Mouse (Mus musculus) heart, embryonic 11.5 days (tissue): ENCODE measurements around the gene Erg. TPM values are rescaled to one million over a fixed set of nuclear protein-coding genes. Genes with fewer than 3 reads are reported as not detected.
A peak's percentile ranks its signal among the peaks of the same experiment; 100 is the strongest.

Source experiments
- ATAC-seq: fragments of 200-750 bp; cut with Nextera tagmentation; replicated peaks from 2 replicates; pipeline ENCODE4 v1.8.0; 2017; ENCODE audit warnings: moderate library complexity; ENCODE audit not compliant: insufficient number of reproducible peaks, low FRiP score, low TSS enrichment
- H3K27ac ChIP-seq: fragments of 300-500 bp; sonication (generic); 2 replicates; pipeline ENCODE4 v1.5.1; 2014; ENCODE audit warnings: mild to moderate bottlenecking, low read depth, low read length
- H3K27me3 ChIP-seq: fragments of 300-500 bp; sonication (generic); 2 replicates; pipeline ENCODE4 v1.6.1; 2014; ENCODE audit warnings: mild to moderate bottlenecking, low read length, mixed read lengths; ENCODE audit not compliant: control insufficient read depth, insufficient read depth
- H3K36me3 ChIP-seq: fragments of 300-500 bp; sonication (generic); 2 replicates; pipeline ENCODE4 v1.6.1; 2014; ENCODE audit warnings: mild to moderate bottlenecking, low read length, moderate library complexity, mixed read lengths; ENCODE audit not compliant: control insufficient read depth, insufficient read depth
- H3K4me1 ChIP-seq: fragments of 300-500 bp; sonication (generic); 2 replicates; pipeline ENCODE4 v1.6.1; 2014; ENCODE audit warnings: low read length; ENCODE audit not compliant: control insufficient read depth, insufficient read depth
- H3K4me2 ChIP-seq: fragments of 300-500 bp; sonication (generic); 2 replicates; pipeline ENCODE4 v1.6.1; 2014; ENCODE audit warnings: mild to moderate bottlenecking, moderate library complexity
- H3K4me3 ChIP-seq: fragments of 300-500 bp; sonication (generic); 2 replicates; pipeline ENCODE4 v1.5.1; 2014; ENCODE audit warnings: low read depth, low read length
- H3K9ac ChIP-seq: fragments of 300-500 bp; sonication (generic); 2 replicates; pipeline ENCODE4 v1.6.1; 2014; ENCODE audit warnings: mild to moderate bottlenecking, low read depth, low read length, moderate library complexity
- H3K9me3 ChIP-seq: fragments of 300-500 bp; sonication (generic); replicated peaks from 2 replicates; pipeline ENCODE4 v1.6.1; 2016; ENCODE audit warnings: low read length; ENCODE audit not compliant: control insufficient read depth
- WGBS: fragments of 180-500 bp; shearing (Covaris S2); extraction: QIAGEN DNeasy Blood & Tissue Kit; methylation state at CpG from one replicate; pipeline ENCODE4 v1.1.7; 2014; ENCODE audit not compliant: insufficient replicate concordance; 5-methylcytosine and 5-hydroxymethylcytosine counted together
- polyA plus RNA-seq: library from polyadenylated mRNA; unstranded; fragments of >200 nt; fragmentation: Nextera tagmentation; extraction: Ambion mirVana; gene quantifications from 2 replicates; pipeline ENCODE4 v1.2.1, GENCODE M21; 2014

Gene Erg
- polyA plus RNA-seq, 1 experiment from 2014 or later: 4.8 TPM

GRCm38 (mm10) chr16:95478558-95478957, 107.8 kb downstream of the Erg start:
- H3K27ac ChIP-seq: no peak overlapping the region
- H3K4me3 ChIP-seq: no peak overlapping the region
- H3K9ac ChIP-seq: no peak overlapping the region
- H3K27me3 ChIP-seq: no peaks in the 10 kb centered on the region
- H3K9me3 ChIP-seq: no peaks in the 10 kb centered on the region
- WGBS: 76% methylated on average over 5 of the region's 5 CpGs
- no peaks in the 10 kb centered on the region for H3K4me1 ChIP-seq
- ATAC-seq: no peak
- no peaks in the 10 kb centered on the region for H3K36me3 ChIP-seq
- no peak overlapping the region for H3K4me2 ChIP-seq

DNA sequence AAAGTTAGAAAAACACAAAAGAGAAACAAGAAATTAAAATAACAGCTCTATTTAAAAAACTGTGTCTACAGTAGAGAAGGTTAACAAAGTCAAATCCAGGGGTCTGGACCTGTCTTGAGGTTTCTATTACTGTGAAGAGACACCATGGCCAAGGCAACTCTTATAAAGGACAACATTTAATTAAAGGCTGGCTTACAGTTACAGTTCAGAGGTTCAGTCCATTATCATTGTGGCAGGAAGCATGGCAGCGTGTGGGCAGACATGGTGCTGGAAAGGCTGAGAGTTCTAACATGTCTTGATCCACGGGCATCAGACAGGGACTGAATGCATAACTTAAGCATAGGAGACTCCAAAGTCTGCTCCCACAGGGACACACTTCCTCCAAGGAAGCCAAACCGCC, 111.4 kb downstream of the Erg start:
- H3K27me3 ChIP-seq: no peaks in the 10 kb centered on the region
- 82% methylated on average over 3 of the region's 3 CpGs for WGBS
- no peak for ATAC-seq
- no peaks in the 10 kb centered on the region for H3K4me1 ChIP-seq
- no peaks in the 10 kb centered on the region for H3K9me3 ChIP-seq
- no peak overlapping the region for H3K4me3 ChIP-seq
- no peak overlapping the region for H3K9ac ChIP-seq
- H3K4me2 ChIP-seq: no peak overlapping the region
- H3K27ac ChIP-seq: no peak overlapping the region
- H3K36me3 ChIP-seq: no peaks in the 10 kb centered on the region

GRCm38 (mm10) chr16:95473946-95474345, 112.4 kb downstream of the Erg start:
- H3K4me3 ChIP-seq: no peak overlapping the region
- H3K4me2 ChIP-seq: no peak overlapping the region
- no peaks in the 10 kb centered on the region for H3K27me3 ChIP-seq
- no peaks in the 10 kb centered on the region for H3K36me3 ChIP-seq
- no peak overlapping the region for H3K9ac ChIP-seq
- H3K27ac ChIP-seq: no peak overlapping the region
- no peak for ATAC-seq
- no peaks in the 10 kb centered on the region for H3K9me3 ChIP-seq
- H3K4me1 ChIP-seq: no peaks in the 10 kb centered on the region
- 78% methylated on average over 3 of the region's 3 CpGs for WGBS

DNA sequence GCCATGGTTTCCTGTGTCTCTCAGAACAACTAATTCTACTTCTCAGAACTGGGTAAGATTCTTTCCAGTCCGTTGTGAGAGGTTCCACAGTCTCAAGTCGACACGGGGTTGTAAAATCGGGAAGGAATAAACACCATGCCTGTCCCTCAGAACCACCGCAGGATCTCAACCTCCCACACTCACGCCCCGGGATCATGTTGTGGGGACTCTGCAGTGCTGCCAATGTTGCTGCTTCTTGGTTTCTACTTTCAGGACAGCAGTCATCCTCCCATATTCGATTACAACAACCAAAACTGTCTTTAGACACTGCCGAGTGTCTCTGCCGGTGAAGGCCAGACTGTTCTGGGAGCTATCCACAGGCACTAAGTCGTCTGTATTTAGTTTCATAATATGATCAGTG, 113.6 kb downstream of the Erg start:
- H3K4me3 ChIP-seq: no peak overlapping the region
- no peak overlapping the region for H3K9ac ChIP-seq
- no peak overlapping the region for H3K4me2 ChIP-seq
- no peak for ATAC-seq
- 81% methylated on average over 11 of the region's 11 CpGs for WGBS
- H3K27me3 ChIP-seq: no peaks in the 10 kb centered on the region
- no peaks in the 10 kb centered on the region for H3K36me3 ChIP-seq
- H3K4me1 ChIP-seq: no peaks in the 10 kb centered on the region
- H3K9me3 ChIP-seq: no peaks in the 10 kb centered on the region
- no peak overlapping the region for H3K27ac ChIP-seq

- WGBS: 57% methylated on average over 9 of the region's 9 CpGs
- Histone ChIP-seq H3K4me2 (no peak overlapping the region), H3K4me3 (no peak overlapping the region), H3K9ac (no peak overlapping the region), H3K27ac (no peak overlapping the region), H3K4me1 (peaks cover 3% of the 10 kb centered on the region; the same call in 1 of the 2 replicates), H3K36me3 (no peaks in the 10 kb centered on the region), H3K9me3 (no peaks in the 10 kb centered on the region), H3K27me3 (no peaks in the 10 kb centered on the region)
- no peak for ATAC-seq
Observed at GRCm38 (mm10) chr16:95469262-95470139, 116.9 kb downstream of the Erg start.

GRCm38 (mm10) chr16:95467893-95468292, 118.5 kb downstream of the Erg start:
- Histone ChIP-seq H3K4me1 (peaks cover 9% of the 10 kb centered on the region), H3K9me3 (no peaks in the 10 kb centered on the region), H3K4me3 (no peak overlapping the region), H3K27ac (no peak overlapping the region), H3K9ac (no peak overlapping the region), H3K4me2 (no peak overlapping the region), H3K36me3 (no peaks in the 10 kb centered on the region), H3K27me3 (no peaks in the 10 kb centered on the region)
- no peak for ATAC-seq
- WGBS: 82% methylated on average over 2 of the region's 2 CpGs

DNA sequence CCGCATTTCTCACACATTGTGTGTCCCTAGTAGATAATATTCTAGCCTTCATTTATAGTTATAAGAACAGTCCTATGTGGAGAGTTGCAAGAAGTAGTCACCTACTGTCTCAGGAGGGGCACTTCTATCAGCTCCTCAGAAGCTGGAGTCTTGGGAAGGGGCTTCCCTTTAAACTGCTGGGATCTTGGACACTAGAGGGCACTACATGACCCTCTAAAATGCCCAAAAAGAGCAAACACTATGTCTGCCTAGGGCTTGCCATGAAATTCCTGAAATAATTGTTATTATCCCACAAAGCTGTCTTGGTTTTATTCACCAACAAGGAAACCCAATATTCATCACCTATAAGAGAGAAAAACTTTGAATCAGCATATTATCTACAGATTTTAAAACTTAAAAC, 119.8 kb downstream of the Erg start:
- H3K27ac ChIP-seq: no peak overlapping the region
- ATAC-seq: no peak
- H3K9ac ChIP-seq: no peak overlapping the region
- no peaks in the 10 kb centered on the region for H3K36me3 ChIP-seq
- H3K9me3 ChIP-seq: no peaks in the 10 kb centered on the region
- no peak overlapping the region for H3K4me3 ChIP-seq
- no peaks in the 10 kb centered on the region for H3K27me3 ChIP-seq
- no peak overlapping the region for H3K4me2 ChIP-seq
- H3K4me1 ChIP-seq: peaks cover 9% of the 10 kb centered on the region
- WGBS: 68% methylated on average over 1 of the region's 1 CpGs

GRCm38 (mm10) chr16:95464609-95465008, 121.8 kb downstream of the Erg start:
- no peak overlapping the region for H3K9ac ChIP-seq
- no peaks in the 10 kb centered on the region for H3K27me3 ChIP-seq
- ATAC-seq: no peak
- no peaks in the 10 kb centered on the region for H3K9me3 ChIP-seq
- no peak overlapping the region for H3K4me2 ChIP-seq
- no peaks in the 10 kb centered on the region for H3K36me3 ChIP-seq
- peaks cover 9% of the 10 kb centered on the region for H3K4me1 ChIP-seq
- H3K4me3 ChIP-seq: no peak overlapping the region
- WGBS: 66% methylated on average over 8 of the region's 8 CpGs
- H3K27ac ChIP-seq: no peak overlapping the region

GRCm38 (mm10) chr16:95463796-95464195, 122.6 kb downstream of the Erg start:
- 21% methylated on average over 6 of the region's 6 CpGs for WGBS
- H3K4me1 ChIP-seq: peaks cover 9% of the 10 kb centered on the region
- H3K9ac ChIP-seq: no peak overlapping the region
- no peaks in the 10 kb centered on the region for H3K9me3 ChIP-seq
- no peaks in the 10 kb centered on the region for H3K27me3 ChIP-seq
- 0 out of 2 replicates have a peak overlapping the region, but pooled peaks have one; percentile 7 for H3K4me2 ChIP-seq
- H3K4me3 ChIP-seq: no peak overlapping the region
- ATAC-seq: no peak
- no peak overlapping the region for H3K27ac ChIP-seq
- H3K36me3 ChIP-seq: no peaks in the 10 kb centered on the region
